Comparison of ENCODE assay signal across 9 mouse cellular contexts in the genomic region with DNA sequence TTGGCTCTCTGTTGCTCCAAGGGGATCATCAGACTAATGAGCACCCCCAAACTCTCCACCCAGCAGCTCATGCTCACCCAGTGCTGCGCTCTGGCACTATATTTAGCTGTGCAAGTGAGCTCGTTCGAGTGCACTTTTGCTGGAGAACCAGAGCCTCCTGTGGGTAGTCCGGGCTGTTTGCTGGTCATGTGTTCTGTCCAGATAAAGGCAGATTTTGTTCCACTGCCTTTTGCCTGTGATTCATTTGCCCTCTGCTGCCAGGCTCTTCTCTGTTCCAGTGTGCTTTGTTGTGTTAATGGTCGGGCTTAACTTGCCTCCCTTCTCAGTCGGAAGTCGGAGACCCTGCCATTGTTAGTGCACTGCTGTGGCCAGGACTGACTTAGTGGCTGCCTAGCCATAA. TPM values are rescaled to one million over a fixed set of nuclear protein-coding genes. Genes with fewer than 3 reads are reported as not detected.
DNase-seq lines count a peak whose midpoint lies in the region; ATAC-seq and TF ChIP-seq lines count a peak whose summit lies in the region.
"Had no signal": no experiment of that assay in that cellular context is flagged by ENCODE, and none has a peak within 500 bp of the region (broad histone marks: within the 10 kb centered on the region; RNA-seq: fewer than 3 reads in every experiment).

No protein-coding gene starts in this region.

- 24% methylated on average over 7 of the region's 7 CpGs for WGBS in heart, embryonic 13.5 days
- 18% methylated on average over 7 of the region's 7 CpGs for WGBS in midbrain, embryonic 13.5 days
- 93% methylated on average over 7 of the region's 7 CpGs for WGBS in thymus, adult 2 months

- H3K9ac ChIP-seq in heart, embryonic 13.5 days = peak overlapping the region; percentile 90
- peak overlapping the region; percentile 98 for H3K9ac ChIP-seq in midbrain, embryonic 13.5 days (replicated peaks)

- H3K27me3 ChIP-seq in heart, embryonic 13.5 days (replicated peaks) = no peaks in the 10 kb centered on the region
- H3K27me3 ChIP-seq in midbrain, embryonic 13.5 days = no peaks in the 10 kb centered on the region
- H3K27me3 ChIP-seq in thymus, adult 2 months (ENCODE audit: control insufficient read depth, insufficient read depth, low read length) = no peaks in the 10 kb centered on the region

- DNase-seq in frontal cortex, postnatal 36 days (ENCODE audit: low spot score in 2 of 2) = peak; percentile 37 to 49
- no peak for DNase-seq in frontal cortex, postnatal 14 days (ENCODE audit: low spot score in 2 of 2)
- peak; percentile 58 for DNase-seq in adrenal gland, postnatal 14 days
- DNase-seq in c-Kit-positive CD71-positive TER-119-positive erythroid progenitor cells, embryonic 14.5 days (ENCODE audit: low spot score) = no peak
- DNase-seq in cerebellum, postnatal 36 days = no peak
- no peak for DNase-seq in thymus, adult 2 months

- peak overlapping the region; percentile 95 for H3K27ac ChIP-seq in heart, embryonic 13.5 days (replicated peaks)
- peak overlapping the region; percentile 97 for H3K27ac ChIP-seq in midbrain, embryonic 13.5 days
- H3K27ac ChIP-seq in thymus, adult 2 months (ENCODE audit: control insufficient read depth, insufficient read depth, low read length) = no peak overlapping the region

- H3K4me1 ChIP-seq in heart, embryonic 13.5 days = peaks cover 47% of the 10 kb centered on the region
- peaks cover 32% of the 10 kb centered on the region for H3K4me1 ChIP-seq in midbrain, embryonic 13.5 days (replicated peaks)
- H3K4me1 ChIP-seq in thymus, adult 2 months (replicated peaks; ENCODE audit: control insufficient read depth, insufficient read depth, low read length) = peaks cover 11% of the 10 kb centered on the region

- no peaks in the 10 kb centered on the region for H3K9me3 ChIP-seq in heart, embryonic 13.5 days
- H3K9me3 ChIP-seq in midbrain, embryonic 13.5 days = no peaks in the 10 kb centered on the region

- H3K4me2 ChIP-seq in heart, embryonic 13.5 days = peak overlapping the region; percentile 79
- peak overlapping the region; percentile 94 for H3K4me2 ChIP-seq in midbrain, embryonic 13.5 days (replicated peaks)

- ATAC-seq in heart, embryonic 13.5 days (ENCODE audit: extremely low read depth, insufficient number of reproducible peaks, low FRiP score, low TSS enrichment) = no peak; the same call in 1 of the 2 replicates
- no peak for ATAC-seq in midbrain, embryonic 13.5 days

- TF ChIP-seq CTCF in thymus, adult 2 months (IDR thresholded peaks at IDR 0.05; ENCODE audit: borderline replicate concordance, control insufficient read depth, extremely low read depth, insufficient read depth, low read length, poor library complexity) = no peak

- TF ChIP-seq POLR2A in thymus, adult 2 months (IDR thresholded peaks at IDR 0.05; ENCODE audit: control insufficient read depth, extremely low read depth, insufficient read depth, low read length, poor library complexity) = no peak

- peaks cover 56% of the 10 kb centered on the region for H3K36me3 ChIP-seq in heart, embryonic 13.5 days
- H3K36me3 ChIP-seq in midbrain, embryonic 13.5 days = peaks cover 58% of the 10 kb centered on the region
- peaks cover 37% of the 10 kb centered on the region for H3K36me3 ChIP-seq in thymus, adult 2 months (ENCODE audit: control insufficient read depth, insufficient read depth, low read length)

- H3K4me3 ChIP-seq in heart, embryonic 13.5 days = peak overlapping the region; percentile 69
- peak overlapping the region; percentile 85 for H3K4me3 ChIP-seq in midbrain, embryonic 13.5 days (replicated peaks)
- no peak overlapping the region for H3K4me3 ChIP-seq in thymus, adult 2 months (ENCODE audit: control insufficient read depth, insufficient read depth, low read length)
- H3K4me3 ChIP-seq: erythroblast, embryonic 14.5 days had no signal

RNA-seq across cellular contexts. Expression of gene Gm17349, which starts 0.4 kb away (rescaled TPM):
- total RNA-seq in adrenal gland, postnatal 14 days (2021) = 17.6 and 18.1 TPM in 2 replicates
- polyA plus RNA-seq in heart, embryonic 13.5 days (2015; fragmentation: Nextera tagmentation; extraction: Ambion mirVana) = not detected in 2 replicates
- polyA plus RNA-seq in midbrain, embryonic 13.5 days (2015; fragmentation: Nextera tagmentation; extraction: Ambion mirVana) = not detected in 2 replicates
- polyA plus RNA-seq in thymus, adult 2 months (2012; rRNA removed) = not detected in 2 replicates

RNA-seq across cellular contexts. Expression of gene Smarcd1, which starts 3.0 kb away (rescaled TPM):
- 40.0 and 57.6 TPM in 2 replicates for total RNA-seq in adrenal gland, postnatal 14 days (2021)
- polyA plus RNA-seq in heart, embryonic 13.5 days (2015; fragmentation: Nextera tagmentation; extraction: Ambion mirVana) = 22.1 and 22.3 TPM in 2 replicates
- 137 and 145 TPM in 2 replicates for polyA plus RNA-seq in midbrain, embryonic 13.5 days (2015; fragmentation: Nextera tagmentation; extraction: Ambion mirVana)
- 106 and 111 TPM in 2 replicates for polyA plus RNA-seq in thymus, adult 2 months (2012; rRNA removed)

RNA-seq across cellular contexts. Expression of gene Gpd1, which starts 12.4 kb away (rescaled TPM):
- 1,539 and 1,562 TPM in 2 replicates for total RNA-seq in adrenal gland, postnatal 14 days (2021)
- polyA plus RNA-seq in heart, embryonic 13.5 days (2015; fragmentation: Nextera tagmentation; extraction: Ambion mirVana) = 1.3 and 1.8 TPM in 2 replicates
- 1.3 and 1.6 TPM in 2 replicates for polyA plus RNA-seq in midbrain, embryonic 13.5 days (2015; fragmentation: Nextera tagmentation; extraction: Ambion mirVana)
- polyA plus RNA-seq in thymus, adult 2 months (2012; rRNA removed) = 108 and 187 TPM in 2 replicates

RNA-seq across cellular contexts. Expression of gene Cox14, which starts 20.5 kb away (rescaled TPM):
- 177 and 199 TPM in 2 replicates for total RNA-seq in adrenal gland, postnatal 14 days (2021)
- polyA plus RNA-seq in heart, embryonic 13.5 days (2015; fragmentation: Nextera tagmentation; extraction: Ambion mirVana) = 155 and 181 TPM in 2 replicates
- 167 and 177 TPM in 2 replicates for polyA plus RNA-seq in midbrain, embryonic 13.5 days (2015; fragmentation: Nextera tagmentation; extraction: Ambion mirVana)
- 227 and 284 TPM in 2 replicates for polyA plus RNA-seq in thymus, adult 2 months (2012; rRNA removed)

RNA-seq across cellular contexts. Expression of gene Asic1, which starts 34.7 kb away (rescaled TPM):
- total RNA-seq in adrenal gland, postnatal 14 days (2021) = 0.70 and 0.75 TPM in 2 replicates
- 1.6 and 1.8 TPM in 2 replicates for polyA plus RNA-seq in heart, embryonic 13.5 days (2015; fragmentation: Nextera tagmentation; extraction: Ambion mirVana)
- 48.0 and 54.5 TPM in 2 replicates for polyA plus RNA-seq in midbrain, embryonic 13.5 days (2015; fragmentation: Nextera tagmentation; extraction: Ambion mirVana)
- 0.13 and 0.19 TPM in 2 replicates for polyA plus RNA-seq in thymus, adult 2 months (2012; rRNA removed)
- polyA plus RNA-seq: erythroblast, embryonic 14.5 days had no signal

Comparison
In these comparisons a context has a peak if more than half of its experiments do, and no peak if none do; other contexts are left out.
1. DNase-seq: peak in frontal cortex, postnatal 36 days (2 of 2) and adrenal gland, postnatal 14 days (single experiment); none in frontal cortex, postnatal 14 days (0 of 2), c-Kit-positive CD71-positive TER-119-positive erythroid progenitor cells, embryonic 14.5 days (single experiment), cerebellum, postnatal 36 days (0 of 2) and thymus, adult 2 months (single experiment).
2. RNA of gene Gpd1, which starts 12.4 kb away (polyA plus RNA-seq): 108 to 187 TPM in thymus, adult 2 months; 1.3 to 1.6 TPM in midbrain, embryonic 13.5 days and 1.3 to 1.8 TPM in heart, embryonic 13.5 days; every median in the first group is over 10 times any median in the second.